Mouse (Mus musculus) lung, embryonic 16.5 days (tissue): ENCODE data around the gene Rsph6a. TPM values are rescaled to one million over a fixed set of nuclear protein-coding genes. Genes with fewer than 3 reads are reported as not detected.

ENCODE experiments used
- ATAC-seq: fragments of 200-750 bp; cut with Nextera tagmentation; 2 replicates; pipeline ENCODE4 v1.8.0; 2017; ENCODE audit warnings: low read depth, mild to moderate bottlenecking, moderate library complexity
- H3K27ac ChIP-seq: fragments of 300-500 bp; sonication (generic); 2 replicates; pipeline ENCODE4 v1.5.1; 2014; ENCODE audit warnings: mild to moderate bottlenecking, control low read depth, low read length
- H3K27me3 ChIP-seq: fragments of 300-500 bp; sonication (generic); 2 replicates; pipeline ENCODE4 v1.6.1; 2014; ENCODE audit warnings: low read depth, low read length, mixed read lengths; ENCODE audit not compliant: control insufficient read depth, insufficient read depth
- H3K36me3 ChIP-seq: fragments of 300-500 bp; sonication (generic); 2 replicates; pipeline ENCODE4 v1.6.1; 2014; ENCODE audit warnings: low read length; ENCODE audit not compliant: control insufficient read depth, insufficient read depth
- H3K4me1 ChIP-seq: fragments of 300-500 bp; sonication (generic); replicated peaks from 2 replicates; pipeline ENCODE4 v1.6.1; 2014; ENCODE audit warnings: low read length, mixed read lengths; ENCODE audit not compliant: control insufficient read depth, insufficient read depth
- H3K4me2 ChIP-seq: fragments of 300-500 bp; sonication (generic); 2 replicates; pipeline ENCODE4 v1.6.1; 2014; ENCODE audit warnings: low read depth, low read length, control low read depth
- H3K4me3 ChIP-seq: fragments of 300-500 bp; sonication (generic); 2 replicates; pipeline ENCODE4 v1.5.1; 2014; ENCODE audit warnings: mild to moderate bottlenecking, low read length, control low read depth
- H3K9ac ChIP-seq: fragments of 300-500 bp; sonication (generic); 2 replicates; pipeline ENCODE4 v1.6.1; 2014; ENCODE audit warnings: low read length, control low read depth
- H3K9me3 ChIP-seq: fragments of 300-500 bp; sonication (generic); 2 replicates; pipeline ENCODE4 v1.6.1; 2016; ENCODE audit warnings: low read length; ENCODE audit not compliant: control insufficient read depth
- WGBS: fragments of 180-500 bp; shearing (Covaris S2); extraction: QIAGEN DNeasy Blood & Tissue Kit; methylation state at CpG from one replicate; pipeline ENCODE4 v1.1.7; 2014; 5-methylcytosine and 5-hydroxymethylcytosine counted together
- polyA plus RNA-seq: library from polyadenylated mRNA; unstranded; fragments of >200 nt; fragmentation: Nextera tagmentation; extraction: Ambion mirVana; gene quantifications from 2 replicates; pipeline ENCODE4 v1.2.1, GENCODE M21; 2015

Rsph6a gene
- polyA plus RNA-seq, 1 experiment from 2014 or later, result not detected

- Histone ChIP-seq H3K9me3 (no peaks in the 10 kb centered on the region), H3K27ac (no peak overlapping the region), H3K4me2 (no peak overlapping the region), H3K9ac (no peak overlapping the region), H3K27me3 (no peaks in the 10 kb centered on the region), H3K36me3 (peaks cover 49% of the 10 kb centered on the region), H3K4me1 (no peaks in the 10 kb centered on the region), H3K4me3 (no peak overlapping the region)
- no peak for ATAC-seq
- WGBS, result 74% methylated on average over 4 of the region's 4 CpGs
Observed at GRCm38 (mm10) chr7:19031641-19032040, 22.8 kb upstream of the Rsph6a start.

GRCm38 (mm10) chr7:19044616-19045015, 9.9 kb upstream of the Rsph6a start:
- H3K9me3 ChIP-seq, result no peaks in the 10 kb centered on the region
- WGBS, result 92% methylated on average over 6 of the region's 6 CpGs
- H3K27me3 ChIP-seq, result no peaks in the 10 kb centered on the region
- ATAC-seq, result no peak
- H3K4me1 ChIP-seq, result no peaks in the 10 kb centered on the region
- H3K27ac ChIP-seq, result no peak overlapping the region
- peaks cover 72% of the 10 kb centered on the region for H3K36me3 ChIP-seq
- H3K4me2 ChIP-seq, result no peak overlapping the region
- no peak overlapping the region for H3K4me3 ChIP-seq
- no peak overlapping the region for H3K9ac ChIP-seq

GRCm38 (mm10) chr7:19046286-19047069, 8.0 kb upstream of the Rsph6a start:
- Histone ChIP-seq H3K4me2 (no peak overlapping the region), H3K27me3 (no peaks in the 10 kb centered on the region), H3K36me3 (peaks cover 64% of the 10 kb centered on the region), H3K4me1 (no peaks in the 10 kb centered on the region), H3K9ac (no peak overlapping the region), H3K4me3 (no peak overlapping the region), H3K27ac (no peak overlapping the region), H3K9me3 (no peaks in the 10 kb centered on the region)
- 86% methylated on average over 11 of the region's 11 CpGs for WGBS
- no peak for ATAC-seq

GRCm38 (mm10) chr7:19048006-19048527, 6.4 kb upstream of the Rsph6a start:
- H3K9me3 ChIP-seq, result no peaks in the 10 kb centered on the region
- peaks cover 54% of the 10 kb centered on the region for H3K36me3 ChIP-seq
- H3K4me1 ChIP-seq, result no peaks in the 10 kb centered on the region
- ATAC-seq, result no peak
- WGBS, result 86% methylated on average over 14 of the region's 14 CpGs
- H3K9ac ChIP-seq, result no peak overlapping the region
- no peak overlapping the region for H3K27ac ChIP-seq
- H3K4me2 ChIP-seq, result no peak overlapping the region
- H3K27me3 ChIP-seq, result no peaks in the 10 kb centered on the region
- H3K4me3 ChIP-seq, result no peak overlapping the region

- 86% methylated on average over 5 of the region's 5 CpGs for WGBS
- no peak for ATAC-seq
Observed at GRCm38 (mm10) chr7:19049252-19049651, 5.2 kb upstream of the Rsph6a start.

GRCm38 (mm10) chr7:19050172-19050571, 4.3 kb upstream of the Rsph6a start:
- 84% methylated on average over 8 of the region's 8 CpGs for WGBS
- no peaks in the 10 kb centered on the region for H3K27me3 ChIP-seq
- no peak for ATAC-seq
- H3K36me3 ChIP-seq, result peaks cover 45% of the 10 kb centered on the region
- no peaks in the 10 kb centered on the region for H3K9me3 ChIP-seq
- no peak overlapping the region for H3K4me2 ChIP-seq
- no peak overlapping the region for H3K4me3 ChIP-seq
- H3K4me1 ChIP-seq, result no peaks in the 10 kb centered on the region
- H3K27ac ChIP-seq, result no peak overlapping the region
- H3K9ac ChIP-seq, result no peak overlapping the region

More at GRCm38 (mm10) chr7:19049252-19049651, 5.2 kb upstream of the Rsph6a start:
- Histone ChIP-seq H3K9ac (no peak overlapping the region), H3K36me3 (peaks cover 50% of the 10 kb centered on the region), H3K4me3 (no peak overlapping the region), H3K27me3 (no peaks in the 10 kb centered on the region), H3K4me2 (no peak overlapping the region), H3K4me1 (no peaks in the 10 kb centered on the region), H3K27ac (no peak overlapping the region), H3K9me3 (no peaks in the 10 kb centered on the region)

GRCm38 (mm10) chr7:19051161-19051560, 3.3 kb upstream of the Rsph6a start:
- H3K4me2 ChIP-seq, result no peak overlapping the region
- peaks cover 36% of the 10 kb centered on the region for H3K36me3 ChIP-seq
- no peak overlapping the region for H3K4me3 ChIP-seq
- no peak overlapping the region for H3K27ac ChIP-seq
- no peak overlapping the region for H3K9ac ChIP-seq
- ATAC-seq, result no peak
- 59% methylated on average over 4 of the region's 4 CpGs for WGBS
- H3K4me1 ChIP-seq, result no peaks in the 10 kb centered on the region
- no peaks in the 10 kb centered on the region for H3K27me3 ChIP-seq
- no peaks in the 10 kb centered on the region for H3K9me3 ChIP-seq

GRCm38 (mm10) chr7:19052345-19053135, 1.9 kb upstream of the Rsph6a start:
- 82% methylated on average over 15 of the region's 15 CpGs for WGBS
- no peak for ATAC-seq
- peaks cover 31% of the 10 kb centered on the region for H3K36me3 ChIP-seq

GRCm38 (mm10) chr7:19053136-19053532, 1.4 kb upstream of the Rsph6a start:
- WGBS, result 80% methylated on average over 7 of the region's 7 CpGs
- Histone ChIP-seq H3K9me3 (no peaks in the 10 kb centered on the region), H3K4me3 (no peak overlapping the region), H3K27ac (no peak overlapping the region), H3K36me3 (peaks cover 27% of the 10 kb centered on the region), H3K27me3 (no peaks in the 10 kb centered on the region), H3K9ac (no peak overlapping the region), H3K4me2 (no peak overlapping the region), H3K4me1 (no peaks in the 10 kb centered on the region)
- ATAC-seq, result no peak

More at GRCm38 (mm10) chr7:19052345-19053135, 1.9 kb upstream of the Rsph6a start:
- Histone ChIP-seq H3K4me1 (no peaks in the 10 kb centered on the region), H3K9ac (no peak overlapping the region), H3K27ac (no peak overlapping the region), H3K4me3 (no peak overlapping the region), H3K27me3 (no peaks in the 10 kb centered on the region), H3K4me2 (no peak overlapping the region), H3K9me3 (no peaks in the 10 kb centered on the region)
